Mouse (Mus musculus): ENCODE data around the gene Gse1.

The Gse1 gene

DNA sequence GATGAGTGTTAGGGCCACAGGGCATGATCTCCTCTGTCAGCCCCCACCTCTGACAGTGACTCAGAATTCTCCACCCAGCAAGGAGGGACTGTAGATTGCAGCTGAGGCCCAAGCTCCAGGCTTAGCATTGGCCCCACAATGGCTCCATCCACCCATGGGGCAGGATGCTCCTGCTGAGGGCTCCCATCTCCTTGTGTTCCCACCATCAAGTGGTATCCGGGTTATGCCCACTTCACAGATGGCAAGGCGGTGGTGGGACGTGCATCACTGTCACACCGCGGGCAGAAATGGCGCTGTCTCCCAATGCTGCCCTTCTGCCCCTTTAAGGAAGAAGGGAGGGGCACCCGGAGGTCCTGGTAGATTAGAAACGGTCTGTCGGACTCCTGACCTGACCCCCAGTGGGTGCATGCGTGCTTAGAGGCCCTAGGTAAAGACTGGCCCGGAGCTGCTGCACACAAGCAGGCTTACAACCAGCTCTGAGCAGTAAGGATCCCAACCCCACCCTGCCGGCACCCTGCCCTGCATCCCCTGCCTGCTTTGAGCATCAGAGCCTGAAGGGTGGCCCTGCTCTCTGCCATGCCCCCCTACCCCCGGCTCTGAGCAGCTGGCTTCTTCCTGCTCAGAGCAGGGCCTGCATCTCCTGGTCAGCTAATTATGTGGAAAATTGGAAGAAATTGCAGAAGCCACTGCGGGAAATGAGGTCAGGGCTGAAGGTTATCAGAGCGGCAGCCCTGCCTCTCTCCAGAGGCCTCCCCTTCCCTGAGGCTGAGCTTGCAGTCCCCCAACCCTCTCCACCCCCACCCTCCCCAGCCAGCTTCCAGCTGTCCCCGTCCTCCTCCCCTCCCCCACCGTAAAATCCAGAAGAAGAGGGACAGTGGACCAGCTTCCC lies 67.0 kb downstream of the Gse1 start:
- DNase-seq (ENCODE audit: extremely low read depth, low read depth, low spot score) = no peak

DNA sequence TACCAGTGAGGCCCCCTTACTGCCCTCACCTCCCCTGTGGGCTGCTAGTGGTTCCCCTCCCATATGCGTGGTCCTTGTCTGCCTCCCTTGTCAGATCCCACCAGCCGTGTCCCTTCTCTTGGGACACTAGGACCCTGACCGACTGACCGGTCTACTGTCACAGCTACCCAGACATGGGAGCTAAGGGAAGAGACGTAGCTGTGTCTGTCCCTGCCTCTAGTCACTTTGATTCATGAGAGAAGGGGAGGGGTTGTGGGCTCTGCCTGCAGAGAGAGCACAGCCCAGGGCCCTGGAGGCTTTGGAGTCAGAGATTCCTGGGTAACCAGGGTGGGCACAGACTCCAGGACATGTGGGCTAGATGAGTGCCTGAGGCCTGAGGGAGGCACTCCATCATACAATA lies 68.7 kb downstream of the Gse1 start:
- no peak for DNase-seq (ENCODE audit: extremely low read depth, low read depth, low spot score)

DNA sequence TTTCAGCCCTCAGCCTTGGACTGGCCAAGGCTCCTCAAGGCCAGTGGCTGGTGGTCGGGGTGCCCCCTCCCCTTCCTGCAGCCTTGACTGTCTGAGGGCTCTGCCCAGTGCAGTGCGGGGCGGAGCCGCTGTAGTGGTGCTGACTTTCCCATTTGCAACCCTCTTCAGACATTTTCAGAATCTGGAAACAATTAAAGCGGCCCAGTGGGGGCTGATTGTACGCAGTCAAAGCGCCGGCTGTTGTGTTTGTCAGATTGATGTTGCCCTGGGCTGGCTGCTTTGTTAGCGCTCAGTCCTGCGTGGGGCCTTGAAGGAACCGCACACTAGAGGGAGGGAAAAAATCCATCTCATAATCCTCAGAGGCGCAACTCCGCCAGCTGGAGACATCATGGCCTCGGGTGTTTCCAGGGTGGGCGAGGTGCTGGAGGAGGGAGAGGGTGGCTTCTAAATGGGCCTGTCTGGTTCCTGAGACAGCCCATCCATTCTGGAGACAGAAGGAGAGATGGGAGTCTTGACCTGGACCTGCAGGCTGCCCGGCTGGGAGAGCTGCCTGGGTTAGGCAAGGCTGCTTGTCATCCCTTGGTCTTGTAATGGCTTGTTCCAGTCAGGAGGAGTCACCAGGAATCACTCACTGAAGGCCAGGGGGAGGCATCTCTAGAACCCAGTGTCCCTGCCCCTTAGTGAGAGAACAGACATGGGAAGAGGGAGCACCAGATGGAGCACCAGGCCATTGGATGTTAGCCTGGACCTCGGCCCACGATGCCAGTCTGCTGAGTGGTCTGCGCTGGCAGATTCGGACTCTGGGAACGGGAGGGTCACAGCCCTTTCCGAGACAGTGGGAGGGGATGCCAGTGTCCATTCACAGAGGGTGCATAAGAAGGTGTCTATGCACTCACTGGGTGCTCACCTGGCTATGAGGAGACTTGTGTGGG lies 70.6 kb downstream of the Gse1 start:
- no peak for DNase-seq (ENCODE audit: extremely low read depth, low read depth, low spot score)

DNA sequence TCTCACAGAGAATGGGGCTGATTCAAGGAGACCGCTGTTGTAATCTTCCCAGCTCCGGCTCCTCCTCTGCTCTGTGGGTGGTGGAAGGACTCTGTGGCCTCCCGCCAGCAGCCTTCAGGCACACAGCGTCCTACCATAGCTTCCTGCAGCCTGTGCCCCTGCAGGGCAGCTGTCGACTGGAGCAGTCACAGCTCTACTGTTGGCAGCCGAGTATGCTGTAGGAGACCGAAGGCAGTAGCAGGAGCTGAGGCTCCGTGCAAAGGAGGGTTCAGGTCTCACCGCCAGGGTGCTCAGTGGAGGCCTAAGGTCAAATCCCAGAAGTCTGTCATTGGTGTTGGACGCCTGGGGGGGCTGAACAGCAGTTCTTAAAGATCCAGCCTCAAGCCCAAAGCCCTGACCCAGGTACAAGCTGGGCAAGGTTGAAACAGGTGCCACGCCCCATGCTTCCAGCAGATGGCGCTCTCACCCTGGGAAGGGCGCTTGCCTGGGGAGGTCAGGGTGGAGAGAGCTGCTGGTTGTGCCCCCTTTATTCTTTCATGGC lies 72.4 kb downstream of the Gse1 start:
- DNase-seq (ENCODE audit: extremely low read depth, low read depth, low spot score) = peak; percentile 74

DNA sequence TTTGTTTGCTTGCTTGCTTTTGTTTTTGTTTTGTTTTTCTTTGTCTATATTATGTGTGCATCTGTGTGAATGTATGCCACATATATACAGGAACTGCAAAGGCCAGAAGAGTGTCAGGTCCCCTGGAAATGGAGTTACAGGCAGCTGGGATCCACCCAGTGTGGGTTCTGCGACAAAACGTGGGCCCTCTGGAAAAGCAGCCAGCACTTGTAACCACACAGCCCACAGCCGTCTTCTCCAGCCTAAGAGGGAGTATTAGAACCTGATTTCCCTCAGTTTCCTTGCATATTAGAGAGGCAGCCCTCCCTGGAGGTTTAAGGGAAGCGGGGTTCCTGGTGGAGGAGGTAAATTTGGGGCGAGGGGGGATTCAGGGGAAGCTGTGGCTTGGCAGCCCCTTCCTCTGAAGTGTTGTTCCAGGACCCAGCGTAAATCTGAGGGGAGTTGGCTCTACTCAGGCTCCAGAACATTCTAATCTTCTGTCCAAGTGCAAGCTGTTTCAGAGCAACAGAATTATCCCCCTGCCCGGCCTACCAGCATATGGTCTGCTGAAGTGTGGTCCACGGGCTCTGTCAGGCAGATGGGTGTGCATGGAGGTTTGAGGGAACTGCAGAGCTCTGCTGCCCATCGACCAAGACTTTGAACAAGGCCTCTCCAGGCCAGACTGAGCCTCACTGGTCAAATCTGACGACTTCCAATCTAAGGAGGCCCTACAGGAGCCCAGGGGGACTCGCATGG lies 74.9 kb downstream of the Gse1 start:
- no peak for DNase-seq (ENCODE audit: extremely low read depth, low read depth, low spot score)

DNA sequence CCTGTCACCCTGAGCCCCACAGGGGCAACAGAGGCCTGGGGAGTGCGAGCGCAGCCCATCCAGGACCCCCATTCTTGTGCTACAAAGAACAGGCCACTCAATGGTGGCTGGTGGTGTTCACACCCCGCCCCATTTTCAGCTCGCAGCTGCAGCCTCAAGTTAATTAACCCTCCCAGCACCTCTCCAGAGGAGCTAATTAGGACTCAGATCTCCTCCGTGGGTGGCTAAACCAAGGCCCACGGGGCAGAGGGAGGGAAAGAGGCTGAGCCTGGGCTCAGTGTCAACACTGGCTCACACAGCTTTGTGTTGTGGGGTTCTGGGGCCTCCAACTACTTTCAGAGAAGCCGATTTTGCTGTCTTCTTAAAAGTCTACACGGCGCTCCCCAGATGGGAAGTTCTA lies 75.8 kb downstream of the Gse1 start:
- no peak for DNase-seq (ENCODE audit: extremely low read depth, low read depth, low spot score)

DNA sequence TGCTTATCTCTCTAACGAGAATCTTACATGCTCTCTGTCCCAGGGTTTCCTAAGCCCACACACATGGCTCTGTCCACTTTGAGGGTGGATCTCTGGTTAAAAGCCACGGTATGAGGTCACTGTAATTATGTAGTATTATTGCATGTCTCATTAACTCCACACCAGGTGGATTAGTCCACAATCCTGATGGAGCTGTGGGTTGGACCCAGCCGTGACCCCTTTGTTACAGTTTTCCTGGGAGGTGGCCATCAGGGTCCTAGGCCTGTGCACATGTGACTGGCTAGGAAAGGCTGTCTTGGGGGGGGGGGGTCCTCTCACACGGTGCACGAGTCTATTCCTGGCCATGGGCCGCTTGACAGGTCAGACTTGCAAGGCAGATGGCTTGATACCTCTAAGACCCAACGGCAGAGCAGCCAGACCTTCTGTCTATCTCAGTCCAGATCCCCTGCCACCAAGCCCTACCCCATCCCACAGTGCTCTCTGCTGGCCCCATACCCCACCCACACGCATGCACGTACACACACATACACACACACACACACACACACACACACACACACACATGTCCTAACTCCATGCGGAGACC lies 77.6 kb downstream of the Gse1 start:
- DNase-seq (ENCODE audit: extremely low read depth, low read depth, low spot score) = no peak

DNA sequence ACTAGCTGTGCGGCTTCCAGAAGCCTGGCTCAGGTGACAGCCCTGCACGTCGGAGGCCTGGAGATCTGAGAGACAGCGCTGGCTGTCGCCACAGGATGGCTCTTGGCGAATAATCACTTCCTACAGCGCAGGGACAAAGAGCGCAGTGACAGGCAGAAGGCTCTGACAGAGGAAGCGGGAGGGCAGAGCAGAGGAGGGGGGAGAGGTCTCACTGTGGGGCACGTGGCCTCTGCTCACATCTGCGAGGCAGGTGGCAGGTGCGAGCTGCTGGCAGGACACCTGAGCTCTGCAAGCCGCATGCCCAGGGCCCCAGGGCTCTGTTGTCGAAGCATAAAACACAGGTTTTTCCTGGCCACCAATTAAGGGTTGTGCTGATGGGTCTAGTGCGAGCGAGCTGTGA lies 78.8 kb downstream of the Gse1 start:
- DNase-seq (ENCODE audit: extremely low read depth, low read depth, low spot score) = no peak

DNA sequence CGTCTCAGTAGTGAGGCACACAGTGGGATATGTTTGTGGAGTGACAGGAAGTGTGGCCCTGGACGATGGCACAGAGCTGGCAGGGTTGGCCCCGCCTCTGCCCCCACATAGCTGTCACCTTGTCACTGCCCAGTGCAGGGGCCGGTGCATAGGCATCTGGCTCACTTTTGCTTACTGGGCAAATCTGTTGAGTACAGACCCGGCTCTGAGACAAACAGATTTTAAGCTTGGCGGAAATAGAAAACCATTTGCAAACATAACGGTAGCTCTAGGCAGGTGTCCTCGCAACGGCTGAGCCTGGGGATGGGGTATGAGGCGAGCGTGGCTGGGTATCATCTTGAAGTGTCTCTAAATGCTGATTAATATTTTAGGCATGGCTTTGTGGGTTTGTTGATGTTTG lies 79.3 kb downstream of the Gse1 start:
- no peak for DNase-seq (ENCODE audit: extremely low read depth, low read depth, low spot score)

DNA sequence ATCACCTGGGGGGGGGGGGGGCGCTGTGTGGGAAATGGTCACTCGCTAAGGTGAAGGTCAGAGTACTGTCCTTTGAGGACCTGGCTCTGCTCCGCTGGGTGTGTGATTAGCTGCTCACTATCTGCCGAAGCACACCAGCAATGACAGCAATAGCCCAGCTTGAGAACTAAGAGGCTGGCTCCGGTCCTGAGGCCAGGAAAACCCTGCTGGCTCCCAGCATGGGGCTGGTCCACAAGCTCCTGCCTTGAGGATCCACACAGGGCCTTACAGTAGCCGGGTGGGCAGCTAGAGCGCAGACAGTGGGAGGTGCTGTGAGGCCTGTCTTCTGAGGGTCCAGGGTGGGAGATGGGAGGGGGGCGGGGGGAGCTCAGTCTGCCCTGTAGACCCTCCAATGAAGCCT lies 79.9 kb downstream of the Gse1 start:
- no peak for DNase-seq (ENCODE audit: extremely low read depth, low read depth, low spot score)

DNA sequence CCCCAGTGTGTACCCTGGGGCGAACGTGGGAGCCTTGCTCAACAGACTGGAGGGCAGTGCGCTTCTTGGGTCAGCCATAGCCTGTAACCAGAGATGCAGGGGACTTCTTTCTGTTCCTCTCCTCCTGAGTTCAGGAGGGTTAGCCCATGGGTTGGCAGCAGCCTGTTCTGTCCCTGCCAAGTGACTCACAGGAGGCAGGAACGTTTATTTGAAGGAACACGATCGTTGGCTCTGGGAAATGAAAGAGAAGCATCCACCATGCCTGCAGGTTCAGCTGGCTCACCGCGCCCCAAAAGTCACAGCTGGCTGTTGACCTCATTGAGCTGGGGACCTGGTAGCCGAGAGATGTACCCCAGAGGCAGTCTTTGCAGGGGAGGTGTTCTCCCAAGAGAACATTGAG lies 80.3 kb downstream of the Gse1 start:
- DNase-seq (ENCODE audit: extremely low read depth, low read depth, low spot score) = no peak

DNA sequence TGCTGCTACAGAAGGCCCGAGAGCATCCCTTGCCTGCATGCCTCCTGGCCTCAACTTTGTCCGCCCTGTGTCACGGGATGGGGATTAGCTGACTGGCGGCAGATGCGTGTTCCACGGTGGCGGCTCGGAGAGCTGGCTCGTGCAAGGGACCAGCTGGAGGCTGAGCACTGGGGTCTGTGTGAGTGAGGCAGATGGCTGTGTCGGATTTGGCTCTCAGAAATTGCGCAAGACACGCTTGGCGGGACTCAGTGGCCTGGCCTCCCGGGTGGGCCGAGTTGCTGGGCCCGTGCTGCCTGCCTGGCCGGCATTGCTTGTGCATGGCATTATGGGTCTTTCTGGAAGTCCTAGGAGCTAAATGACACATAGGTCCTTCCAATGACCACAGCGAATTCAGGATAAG lies 81.1 kb downstream of the Gse1 start:
- DNase-seq (ENCODE audit: extremely low read depth, low read depth, low spot score) = no peak

DNA sequence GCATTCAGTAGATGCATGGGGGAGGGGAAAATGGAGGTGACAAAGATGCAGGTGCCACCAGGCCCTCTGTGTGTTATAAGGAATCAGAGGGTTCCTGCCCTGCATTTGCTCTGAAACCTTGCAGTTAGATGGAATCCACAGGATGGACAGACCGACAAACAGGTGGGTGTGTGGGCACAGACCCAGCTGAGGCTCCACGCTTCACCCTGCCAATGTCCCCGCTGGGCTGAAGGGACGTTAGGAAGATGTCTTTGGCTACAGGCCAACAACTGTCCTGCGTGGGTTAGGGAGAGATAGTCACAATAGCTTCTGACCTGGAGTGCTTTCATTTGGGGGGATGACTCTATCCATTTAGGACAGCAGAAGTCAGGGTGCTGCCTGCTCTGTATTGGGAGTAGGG lies 81.8 kb downstream of the Gse1 start:
- no peak for DNase-seq (ENCODE audit: extremely low read depth, low read depth, low spot score)

DNA sequence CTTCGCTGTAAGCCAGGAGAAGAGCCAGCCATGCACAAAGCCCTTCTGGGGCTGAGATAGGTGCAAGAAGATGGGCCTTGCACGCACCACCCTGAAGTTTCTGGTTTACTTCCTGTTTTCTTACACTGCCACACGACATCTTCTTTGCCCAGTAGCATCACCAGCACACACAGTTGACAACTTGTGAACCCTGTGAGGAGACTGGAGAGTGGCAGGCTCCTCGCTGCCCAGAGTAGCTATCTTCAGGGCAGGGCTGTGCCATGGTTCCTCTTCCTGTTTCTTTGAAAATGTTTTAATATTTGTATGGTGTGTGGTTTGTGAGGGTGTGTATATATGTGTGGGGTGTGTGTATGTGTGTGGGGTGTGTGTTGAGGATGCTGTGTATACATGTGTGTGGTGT lies 84.2 kb downstream of the Gse1 start:
- no peak for DNase-seq (ENCODE audit: extremely low read depth, low read depth, low spot score)

DNA sequence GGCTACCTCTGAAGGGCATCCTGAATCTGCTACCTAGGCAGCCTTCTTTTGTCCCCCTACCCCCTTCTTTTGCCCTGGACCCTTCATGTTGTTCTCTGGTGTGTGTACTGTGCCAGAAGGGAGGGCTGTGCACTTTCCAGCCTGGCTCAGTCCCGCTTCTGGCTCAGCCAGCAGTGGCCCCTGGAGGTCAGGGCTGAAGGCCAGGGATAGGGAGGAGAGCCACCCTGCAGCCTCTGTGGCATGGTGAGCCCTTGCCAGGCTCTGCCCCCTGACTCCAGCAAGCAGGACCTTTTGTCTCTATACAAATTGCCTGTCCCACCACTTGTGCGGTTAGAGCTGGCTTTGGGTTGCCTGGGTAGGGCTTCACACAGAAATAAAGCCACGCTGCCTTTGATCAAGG lies 85.4 kb downstream of the Gse1 start:
- DNase-seq (ENCODE audit: extremely low read depth, low read depth, low spot score) = no peak

DNA sequence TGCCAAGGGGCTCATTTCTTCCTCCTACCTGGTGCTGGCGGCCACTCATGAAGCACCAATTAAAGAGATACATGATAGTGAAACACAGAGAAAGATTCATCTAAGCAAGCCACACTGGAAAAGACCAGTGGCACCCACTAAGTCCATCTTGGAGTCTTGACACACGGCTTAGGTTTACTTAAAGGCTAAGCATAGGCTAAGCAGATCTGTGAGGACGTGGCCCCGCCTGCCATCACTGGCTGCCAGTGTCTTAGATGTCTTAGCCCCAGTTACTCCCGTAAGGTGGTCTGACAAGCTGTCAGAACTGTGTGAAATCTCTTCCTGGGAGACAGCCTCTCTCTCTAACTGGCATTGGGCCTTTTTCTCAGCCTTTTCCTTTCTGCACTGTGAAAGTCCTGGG lies 86.7 kb downstream of the Gse1 start:
- no peak for DNase-seq (ENCODE audit: extremely low read depth, low read depth, low spot score)

DNA sequence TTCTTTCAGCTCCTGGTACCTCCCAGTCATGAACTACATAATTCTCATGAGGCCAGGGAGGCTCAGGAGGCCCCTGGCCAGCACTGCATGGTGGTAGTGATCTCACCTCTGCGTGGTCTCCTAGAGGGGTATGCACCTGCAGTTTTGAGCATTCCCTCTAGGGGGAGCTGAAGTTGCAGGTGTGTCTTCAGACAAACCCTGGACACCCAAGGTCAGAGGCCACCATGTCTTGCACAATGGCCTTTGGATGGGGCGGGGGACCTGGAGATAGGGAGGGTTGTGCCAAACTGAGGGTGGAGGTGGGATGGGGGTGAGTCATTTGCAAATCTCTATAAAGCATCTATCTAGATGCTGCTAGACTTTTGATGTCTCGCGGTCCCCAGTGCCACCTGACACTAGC lies 87.4 kb downstream of the Gse1 start:
- DNase-seq (ENCODE audit: extremely low read depth, low read depth, low spot score) = no peak

DNA sequence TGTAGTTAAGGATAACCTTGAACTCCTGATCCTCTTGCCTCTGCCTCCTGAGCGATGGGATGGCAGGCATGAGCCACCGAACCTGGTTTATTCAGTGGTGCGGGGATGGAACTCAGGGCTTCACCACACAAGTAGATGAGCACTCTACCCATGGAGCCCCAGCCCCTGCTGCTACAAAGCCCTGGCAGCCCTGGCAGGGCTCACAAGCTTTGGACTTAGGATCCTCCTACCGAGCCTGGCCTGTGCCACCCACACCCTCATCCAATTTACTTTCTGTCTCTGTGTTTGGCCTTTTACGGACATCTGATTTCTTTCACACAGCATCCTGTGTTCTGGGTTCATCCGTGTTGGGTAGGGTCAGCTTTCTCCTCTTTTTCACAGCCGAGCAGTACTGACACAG lies 88.5 kb downstream of the Gse1 start:
- no peak for DNase-seq (ENCODE audit: extremely low read depth, low read depth, low spot score)

DNA sequence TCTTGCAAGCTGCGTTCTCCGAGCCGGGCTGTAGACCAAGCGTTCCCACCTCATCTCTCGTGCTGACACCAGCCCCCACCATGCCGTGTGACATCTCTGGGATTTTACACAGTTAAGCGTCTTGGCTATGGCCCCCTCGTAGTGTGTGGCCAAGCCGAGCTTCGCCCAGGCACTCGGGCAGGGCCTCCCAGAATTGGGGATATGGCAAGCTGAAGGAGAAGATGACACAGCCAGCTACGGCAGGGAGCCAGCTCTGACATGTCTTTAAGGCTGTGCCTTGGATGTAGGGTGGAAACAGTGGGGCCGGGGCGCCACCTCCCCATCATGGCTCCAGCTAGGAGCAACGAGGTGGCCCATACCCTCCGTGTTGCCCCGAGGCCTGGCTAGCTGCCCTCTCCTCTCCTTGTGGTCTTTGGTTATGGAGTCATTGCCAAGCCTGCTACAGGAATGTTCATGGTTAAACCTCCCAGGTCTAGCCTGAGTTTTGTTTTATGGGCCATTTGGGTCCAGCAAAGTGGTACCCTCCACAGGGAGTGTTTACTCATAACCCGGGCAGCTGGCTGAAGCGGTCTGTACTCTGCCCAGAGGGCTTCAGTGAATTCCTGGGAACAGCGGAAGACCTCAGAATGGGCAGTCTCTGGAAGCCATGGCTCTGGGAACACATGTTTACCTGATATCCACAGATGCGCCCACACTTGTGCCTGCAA lies 89.0 kb downstream of the Gse1 start:
- DNase-seq (ENCODE audit: extremely low read depth, low read depth, low spot score) = no peak

DNA sequence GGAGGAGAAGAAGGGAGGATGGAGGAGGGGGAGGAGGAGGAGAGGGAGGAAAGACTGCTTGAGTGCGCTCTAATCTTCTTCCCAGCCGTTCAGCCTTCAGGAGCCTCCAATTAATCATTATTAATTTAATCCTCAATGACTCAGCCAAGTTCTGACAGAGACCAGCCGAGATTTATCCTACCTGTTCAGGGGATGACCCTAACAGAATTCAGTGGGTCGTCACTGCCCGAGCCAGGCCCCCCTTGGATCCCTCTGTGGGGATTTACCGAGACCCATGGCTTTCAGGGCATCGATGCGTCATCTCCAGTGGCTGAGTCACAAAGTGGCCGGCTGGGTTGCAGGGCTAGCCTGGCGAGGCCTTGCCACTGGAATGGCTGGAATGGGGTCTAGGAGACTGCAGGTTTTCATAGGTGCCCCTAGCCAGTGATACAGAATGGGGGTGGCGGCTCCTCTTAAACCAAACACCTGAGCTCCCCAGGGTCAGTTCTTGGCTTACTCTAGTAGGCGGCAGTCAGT lies 90.3 kb downstream of the Gse1 start:
- DNase-seq (ENCODE audit: extremely low read depth, low read depth, low spot score) = no peak

Data from fat pad, adult 2 months (tissue).